Mouse (Mus musculus): Measurements from ENCODE around the gene Atxn1.

DNA sequence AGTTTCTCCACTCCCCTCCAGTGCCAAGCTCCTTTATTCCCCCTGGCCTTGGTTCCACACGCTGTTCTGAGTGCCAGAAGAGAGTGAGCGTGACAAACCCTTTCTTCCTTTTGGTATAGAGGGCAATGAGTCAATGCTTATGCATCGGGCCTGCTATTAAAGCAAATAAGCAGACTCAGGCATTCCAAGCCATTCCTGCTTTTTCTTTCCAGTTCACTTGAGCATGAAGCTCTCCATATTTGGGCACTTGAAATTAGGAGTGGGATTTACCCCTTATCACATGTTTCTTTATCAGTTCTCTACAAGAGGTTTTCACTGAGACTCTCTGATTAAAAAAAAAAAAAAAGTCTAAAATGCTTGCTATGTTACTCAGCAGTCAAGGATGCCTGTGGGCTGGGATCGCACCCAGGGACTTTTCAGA lies 279.9 kb downstream of the Atxn1 start:
- TF ChIP-seq ETS1 (conservative IDR thresholded peaks at IDR 0.05; ENCODE audit: low read depth, low read length), result no peak
- TF ChIP-seq USF1 (IDR thresholded peaks at IDR 0.05; ENCODE audit: low read depth, low read length), result no peak
